Comparison of ENCODE assay signal across 1 mouse cellular context in genomic region chr5:123933556-123933955, GRCm38 (mm10).
TF ChIP-seq lines count a peak whose summit lies in the region.

No protein-coding gene starts in this region.

TF ChIP-seq in MEL, 35 proteins besides CTCF, POLR2A, EP300 and RAD21:
- TF ChIP-seq GABPA (IDR thresholded peaks at IDR 0.05; ENCODE audit: low read depth, low read length) (no peak), ELF1 (IDR thresholded peaks at IDR 0.05; ENCODE audit: low read depth, low read length) (no peak), CHD2 (IDR thresholded peaks at IDR 0.05; ENCODE audit: low read length) (no peak), MYB (IDR thresholded peaks at IDR 0.05; ENCODE audit: low read depth, low read length) (no peak; the same call in 1 of the 2 replicates), MAX (IDR thresholded peaks at IDR 0.05; ENCODE audit: low read length) (peak; percentile 29; the same call in 1 of the 2 replicates), TBP (IDR thresholded peaks at IDR 0.05; ENCODE audit: low read depth, low read length) (peak; percentile 67; the same call in 1 of the 2 replicates), SIN3A (IDR thresholded peaks at IDR 0.05; ENCODE audit: low read length) (peak; percentile 78), NELFE (IDR thresholded peaks at IDR 0.05; ENCODE audit: low read depth, low read length) (peak; percentile 74; the same call in 1 of the 2 replicates), JUND (IDR thresholded peaks at IDR 0.05; ENCODE audit: low read depth, low read length) (no peak), MYC (IDR thresholded peaks at IDR 0.05; ENCODE audit: low read depth, low read length) (0 out of 2 replicates have a peak, but pooled peaks have one; percentile 10), ZNF384 (IDR thresholded peaks at IDR 0.05; ENCODE audit: low read depth, low read length) (no peak), MEF2A (IDR thresholded peaks at IDR 0.05; ENCODE audit: extremely low read depth, insufficient replicate concordance, low read depth, low read length, poor library complexity, severe bottlenecking) (no peak), TAL1 (IDR thresholded peaks at IDR 0.05; ENCODE audit: low read length) (no peak), MAFK (IDR thresholded peaks at IDR 0.05; ENCODE audit: borderline replicate concordance, low read depth, low read length) (no peak), MXI1 (IDR thresholded peaks at IDR 0.05; ENCODE audit: low read depth, low read length) (peak; percentile 69), USF2 (IDR thresholded peaks at IDR 0.05; ENCODE audit: borderline replicate concordance in 1 of 2, insufficient read depth in 1 of 2, low read depth in 1 of 2, low read length in 2 of 2) (no peak), KAT2A (conservative IDR thresholded peaks at IDR 0.05; ENCODE audit: low read depth, low read length) (no peak; the same call in 1 of the 2 replicates), ZMIZ1 (IDR thresholded peaks at IDR 0.05; ENCODE audit: low read depth, low read length) (no peak), NRF1 (IDR thresholded peaks at IDR 0.05; ENCODE audit: insufficient read depth, low read depth, low read length, poor library complexity, severe bottlenecking) (peak; percentile 90), MAZ (IDR thresholded peaks at IDR 0.05; ENCODE audit: low read depth, low read length) (no peak), ZC3H11A (IDR thresholded peaks at IDR 0.05; ENCODE audit: low read depth, low read length) (no peak), HCFC1 (IDR thresholded peaks at IDR 0.05; ENCODE audit: low read depth, low read length) (peak; percentile 57), TCF12 (IDR thresholded peaks at IDR 0.05; ENCODE audit: low read depth, low read length) (peak; percentile 69), ETS1 (IDR thresholded peaks at IDR 0.05; ENCODE audit: low read depth, low read length) (peak; percentile 26; the same call in 1 of the 2 replicates), RCOR1 (IDR thresholded peaks at IDR 0.05; ENCODE audit: low read depth, low read length) (peak; percentile 18; the same call in 1 of the 2 replicates), USF1 (IDR thresholded peaks at IDR 0.05; ENCODE audit: low read depth, low read length) (no peak), GATA1 (IDR thresholded peaks at IDR 0.05; ENCODE audit: low read depth, low read length) (0 out of 2 replicates have a peak, but pooled peaks have one; percentile 1), ZKSCAN1 (IDR thresholded peaks at IDR 0.05; ENCODE audit: low read depth, low read length) (no peak), POLR2AphosphoS2 (IDR thresholded peaks at IDR 0.05; ENCODE audit: low read length) (peak; percentile 88), POLR2AphosphoS5 (IDR thresholded peaks at IDR 0.05; ENCODE audit: borderline replicate concordance, low read depth, low read length) (no peak), E2F4 (IDR thresholded peaks at IDR 0.05; ENCODE audit: borderline replicate concordance, low read depth, low read length) (no peak), CHD1 (IDR thresholded peaks at IDR 0.05; ENCODE audit: low read depth, low read length) (no peak; the same call in 1 of the 2 replicates), BHLHE40 (IDR thresholded peaks at IDR 0.05; ENCODE audit: borderline replicate concordance, low read depth, low read length) (no peak), SMC3 (IDR thresholded peaks at IDR 0.05; ENCODE audit: low read depth, low read length) (no peak), UBTF (IDR thresholded peaks at IDR 0.05; ENCODE audit: borderline replicate concordance, insufficient read depth, low read depth, low read length) (no peak)
